Mouse (Mus musculus): ENCODE results near the gene Depp1.

Gene Depp1

DNA sequence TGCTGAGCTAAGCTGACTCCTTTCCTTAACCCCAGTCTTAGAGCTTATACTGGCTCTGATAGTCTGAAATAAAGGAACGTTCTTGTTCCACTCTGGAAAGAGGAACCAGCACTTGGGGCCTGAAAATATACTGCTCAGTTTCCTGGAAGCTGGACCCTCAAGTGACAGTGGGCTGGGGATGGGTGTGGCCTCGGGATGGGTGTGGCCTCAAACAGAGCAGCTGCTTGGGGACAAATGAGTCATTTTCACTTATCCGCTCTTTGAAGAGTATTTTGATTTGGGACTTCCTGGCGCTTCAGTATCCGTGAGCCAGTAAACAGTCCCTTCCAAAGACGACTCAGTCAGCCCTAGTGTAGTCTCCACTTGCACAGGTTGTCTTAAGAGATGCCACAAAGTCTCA, 31.9 kb downstream of the Depp1 start:
- peak in 1 of 2 experiments; percentile 61 for DNase-seq (ENCODE audit: low spot score in 2 of 2)

DNA sequence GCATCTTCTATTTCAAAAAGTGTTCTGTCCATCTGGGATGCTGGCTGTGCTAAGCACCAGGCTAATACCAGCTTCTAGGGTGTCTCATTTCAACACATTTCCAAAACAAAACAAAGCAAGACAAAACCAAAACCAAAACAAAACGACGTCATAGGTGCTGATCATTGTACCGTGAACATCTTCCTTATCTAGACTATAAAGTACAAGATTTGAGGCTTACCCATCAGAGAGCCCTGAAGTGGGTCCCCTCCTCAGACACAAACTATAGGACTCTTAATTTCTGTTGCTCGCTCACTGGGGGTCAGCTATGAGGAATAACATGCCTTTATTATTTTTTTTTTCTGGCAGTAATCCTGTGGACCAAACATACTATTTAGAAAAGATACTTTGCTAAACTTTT, 43.2 kb downstream of the Depp1 start:
- no peak for DNase-seq (ENCODE audit: low spot score in 2 of 2)

- no peak for DNase-seq (ENCODE audit: low spot score in 2 of 2)
Measured at GRCm38 (mm10) chr6:116694346-116694745, 43.9 kb downstream of the Depp1 start.

- DNase-seq (ENCODE audit: low spot score in 2 of 2) = no peak
Measured at GRCm38 (mm10) chr6:116697413-116697812, 47.0 kb downstream of the Depp1 start.

DNA sequence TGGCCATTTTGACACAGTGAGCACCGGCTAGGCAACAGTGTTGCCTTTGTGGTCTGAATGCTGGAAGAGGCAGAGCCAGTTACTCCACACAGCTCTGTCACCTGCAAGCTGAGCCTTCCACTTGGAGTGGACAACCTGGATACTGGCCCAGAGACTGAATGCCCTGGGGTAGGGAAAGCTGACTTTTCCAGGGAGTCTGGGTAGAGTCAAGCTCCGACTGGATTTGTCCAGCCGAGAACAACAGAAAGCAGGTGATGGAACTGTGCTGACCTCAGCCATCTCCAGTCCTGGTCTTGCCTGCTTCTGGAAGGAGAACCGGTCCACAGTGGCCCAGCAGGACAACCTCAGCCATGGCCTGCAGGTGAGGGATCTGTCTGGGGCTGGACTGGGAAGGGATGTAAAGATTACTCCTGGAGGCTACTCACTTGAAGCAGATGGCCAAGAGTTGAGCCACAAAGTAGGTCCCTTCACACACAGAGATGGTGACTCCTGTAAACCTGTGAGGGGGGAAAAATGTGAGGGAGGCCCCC, 47.6 kb downstream of the Depp1 start:
- DNase-seq (ENCODE audit: low spot score in 2 of 2) = no peak

- peak in 1 of 2 experiments; percentile 33 for DNase-seq (ENCODE audit: low spot score in 2 of 2)
Measured at GRCm38 (mm10) chr6:116700821-116701220, 50.4 kb downstream of the Depp1 start.
